Mouse (Mus musculus): ENCODE data around the gene Sox6. TPM values are rescaled to one million over a fixed set of nuclear protein-coding genes. Genes with fewer than 3 reads are reported as not detected.

The Sox6 gene
- polyA plus RNA-seq, 1 experiment from 2014 or later: 79.3 TPM

- Histone ChIP-seq H3K4me1 (ENCODE audit: control insufficient read depth, insufficient read depth, low read length) (peaks cover 26% of the 10 kb centered on the region), H3K4me3 (ENCODE audit: low read depth, low read length) (no peak overlapping the region), H3K27me3 (ENCODE audit: control insufficient read depth, insufficient read depth, low read length) (no peaks in the 10 kb centered on the region), H3K9ac (ENCODE audit: low read length) (no peak overlapping the region), H3K9me3 (ENCODE audit: control insufficient read depth, low read length) (no peaks in the 10 kb centered on the region), H3K36me3 (ENCODE audit: control insufficient read depth, insufficient read depth, low read length) (no peaks in the 10 kb centered on the region), H3K4me2 (ENCODE audit: low read depth) (no peak overlapping the region), H3K27ac (ENCODE audit: low read depth, low read length) (no peak overlapping the region)
- DNase-seq (ENCODE audit: low spot score): no peak
- no peak for ATAC-seq (ENCODE audit: insufficient read depth, low FRiP score, low TSS enrichment)
- WGBS: 94% methylated on average over 4 of the region's 4 CpGs
These were observed 367.3 kb downstream of the Sox6 start for GRCm38 (mm10) chr7:115671272-115671671.

- DNase-seq (ENCODE audit: low spot score) (peak; percentile 16), ATAC-seq (ENCODE audit: insufficient read depth, low FRiP score, low TSS enrichment) (0 out of 2 replicates have a peak, but pooled peaks have one; percentile 56)
- H3K27me3 ChIP-seq (ENCODE audit: control insufficient read depth, insufficient read depth, low read length): no peaks in the 10 kb centered on the region
- 0 out of 2 replicates have a peak overlapping the region, but pooled peaks have one; percentile 45 for H3K27ac ChIP-seq (ENCODE audit: low read depth, low read length)
- H3K9me3 ChIP-seq (ENCODE audit: control insufficient read depth, low read length): no peaks in the 10 kb centered on the region
- peaks cover 26% of the 10 kb centered on the region for H3K4me1 ChIP-seq (ENCODE audit: control insufficient read depth, insufficient read depth, low read length)
- no peaks in the 10 kb centered on the region for H3K36me3 ChIP-seq (ENCODE audit: control insufficient read depth, insufficient read depth, low read length)
- H3K4me2 ChIP-seq (ENCODE audit: low read depth): no peak overlapping the region
- H3K9ac ChIP-seq (ENCODE audit: low read length): no peak overlapping the region
- H3K4me3 ChIP-seq (ENCODE audit: low read depth, low read length): no peak overlapping the region
- WGBS: 51% methylated on average over 6 of the region's 6 CpGs
These were observed 369.2 kb downstream of the Sox6 start for GRCm38 (mm10) chr7:115669207-115670004.

- DNase-seq (ENCODE audit: low spot score): peak; percentile 63
- Histone ChIP-seq H3K27ac (ENCODE audit: low read depth, low read length) (no peak overlapping the region), H3K9me3 (ENCODE audit: control insufficient read depth, low read length) (no peaks in the 10 kb centered on the region), H3K36me3 (ENCODE audit: control insufficient read depth, insufficient read depth, low read length) (no peaks in the 10 kb centered on the region), H3K4me2 (ENCODE audit: low read depth) (peak overlapping the region; percentile 35), H3K4me3 (ENCODE audit: low read depth, low read length) (no peak overlapping the region), H3K4me1 (ENCODE audit: control insufficient read depth, insufficient read depth, low read length) (peaks cover 27% of the 10 kb centered on the region), H3K9ac (ENCODE audit: low read length) (no peak overlapping the region), H3K27me3 (ENCODE audit: control insufficient read depth, insufficient read depth, low read length) (no peaks in the 10 kb centered on the region)
- ATAC-seq (ENCODE audit: insufficient read depth, low FRiP score, low TSS enrichment): peak; percentile 70; the same call in 1 of the 2 replicates
- 12% methylated on average over 18 of the region's 18 CpGs for WGBS
These were observed 371.8 kb downstream of the Sox6 start for GRCm38 (mm10) chr7:115666686-115667382.

GRCm38 (mm10) chr7:115663399-115663798, 375.2 kb downstream of the Sox6 start:
- H3K4me1 ChIP-seq (ENCODE audit: control insufficient read depth, insufficient read depth, low read length): peaks cover 13% of the 10 kb centered on the region
- DNase-seq (ENCODE audit: low spot score) (no peak), ATAC-seq (ENCODE audit: insufficient read depth, low FRiP score, low TSS enrichment) (no peak)
- WGBS: 50% methylated on average over 6 of the region's 6 CpGs
- H3K4me2 ChIP-seq (ENCODE audit: low read depth): no peak overlapping the region
- H3K27ac ChIP-seq (ENCODE audit: low read depth, low read length): no peak overlapping the region
- no peak overlapping the region for H3K4me3 ChIP-seq (ENCODE audit: low read depth, low read length)
- H3K9ac ChIP-seq (ENCODE audit: low read length): no peak overlapping the region
- no peaks in the 10 kb centered on the region for H3K9me3 ChIP-seq (ENCODE audit: control insufficient read depth, low read length)
- no peaks in the 10 kb centered on the region; the same call in 1 of the 2 replicates for H3K36me3 ChIP-seq (ENCODE audit: control insufficient read depth, insufficient read depth, low read length)
- H3K27me3 ChIP-seq (ENCODE audit: control insufficient read depth, insufficient read depth, low read length): no peaks in the 10 kb centered on the region

GRCm38 (mm10) chr7:115662121-115662520, 376.5 kb downstream of the Sox6 start:
- Histone ChIP-seq H3K4me1 (ENCODE audit: control insufficient read depth, insufficient read depth, low read length) (peaks cover 4% of the 10 kb centered on the region; the same call in 1 of the 2 replicates), H3K9ac (ENCODE audit: low read length) (no peak overlapping the region), H3K27me3 (ENCODE audit: control insufficient read depth, insufficient read depth, low read length) (no peaks in the 10 kb centered on the region), H3K4me2 (ENCODE audit: low read depth) (no peak overlapping the region), H3K27ac (ENCODE audit: low read depth, low read length) (no peak overlapping the region), H3K9me3 (ENCODE audit: control insufficient read depth, low read length) (no peaks in the 10 kb centered on the region), H3K4me3 (ENCODE audit: low read depth, low read length) (no peak overlapping the region), H3K36me3 (ENCODE audit: control insufficient read depth, insufficient read depth, low read length) (no peaks in the 10 kb centered on the region; the same call in 1 of the 2 replicates)
- ATAC-seq (ENCODE audit: insufficient read depth, low FRiP score, low TSS enrichment): no peak
- DNase-seq (ENCODE audit: low spot score): no peak
- 90% methylated on average over 9 of the region's 9 CpGs for WGBS

GRCm38 (mm10) chr7:115646696-115647095, 391.9 kb downstream of the Sox6 start:
- Histone ChIP-seq H3K4me1 (ENCODE audit: control insufficient read depth, insufficient read depth, low read length) (peaks cover 15% of the 10 kb centered on the region), H3K27ac (ENCODE audit: low read depth, low read length) (no peak overlapping the region), H3K27me3 (ENCODE audit: control insufficient read depth, insufficient read depth, low read length) (no peaks in the 10 kb centered on the region), H3K9me3 (ENCODE audit: control insufficient read depth, low read length) (no peaks in the 10 kb centered on the region), H3K4me2 (ENCODE audit: low read depth) (no peak overlapping the region), H3K9ac (ENCODE audit: low read length) (no peak overlapping the region), H3K4me3 (ENCODE audit: low read depth, low read length) (no peak overlapping the region), H3K36me3 (ENCODE audit: control insufficient read depth, insufficient read depth, low read length) (no peaks in the 10 kb centered on the region)
- no peak for DNase-seq (ENCODE audit: low spot score)
- no peak for ATAC-seq (ENCODE audit: insufficient read depth, low FRiP score, low TSS enrichment)

GRCm38 (mm10) chr7:115645971-115646447, 392.6 kb downstream of the Sox6 start:
- no peaks in the 10 kb centered on the region for H3K27me3 ChIP-seq (ENCODE audit: control insufficient read depth, insufficient read depth, low read length)
- no peak overlapping the region for H3K9ac ChIP-seq (ENCODE audit: low read length)
- ATAC-seq (ENCODE audit: insufficient read depth, low FRiP score, low TSS enrichment) (no peak), DNase-seq (ENCODE audit: low spot score) (no peak)
- H3K27ac ChIP-seq (ENCODE audit: low read depth, low read length): no peak overlapping the region
- peaks cover 15% of the 10 kb centered on the region for H3K4me1 ChIP-seq (ENCODE audit: control insufficient read depth, insufficient read depth, low read length)
- 5% methylated on average over 5 of the region's 5 CpGs for WGBS
- no peak overlapping the region for H3K4me2 ChIP-seq (ENCODE audit: low read depth)
- no peaks in the 10 kb centered on the region for H3K36me3 ChIP-seq (ENCODE audit: control insufficient read depth, insufficient read depth, low read length)
- H3K9me3 ChIP-seq (ENCODE audit: control insufficient read depth, low read length): no peaks in the 10 kb centered on the region
- H3K4me3 ChIP-seq (ENCODE audit: low read depth, low read length): no peak overlapping the region

- Histone ChIP-seq H3K4me2 (ENCODE audit: low read depth) (no peak overlapping the region), H3K4me3 (ENCODE audit: low read depth, low read length) (no peak overlapping the region), H3K9me3 (ENCODE audit: control insufficient read depth, low read length) (no peaks in the 10 kb centered on the region), H3K4me1 (ENCODE audit: control insufficient read depth, insufficient read depth, low read length) (peaks cover 15% of the 10 kb centered on the region), H3K27ac (ENCODE audit: low read depth, low read length) (peak overlapping the region; percentile 14; the same call in 1 of the 2 replicates), H3K9ac (ENCODE audit: low read length) (no peak overlapping the region), H3K27me3 (ENCODE audit: control insufficient read depth, insufficient read depth, low read length) (no peaks in the 10 kb centered on the region), H3K36me3 (ENCODE audit: control insufficient read depth, insufficient read depth, low read length) (no peaks in the 10 kb centered on the region)
- peak; percentile 48; the same call in 1 of the 2 replicates for ATAC-seq (ENCODE audit: insufficient read depth, low FRiP score, low TSS enrichment)
- DNase-seq (ENCODE audit: low spot score): peak; percentile 38
- 4% methylated on average over 1 of the region's 1 CpGs for WGBS
These were observed 393.2 kb downstream of the Sox6 start for GRCm38 (mm10) chr7:115645272-115645970.

Measured in neural tube, embryonic 11.5 days (tissue).